Mouse (Mus musculus): ENCODE results near the gene Rchy1. TPM values are rescaled to one million over a fixed set of nuclear protein-coding genes. Genes with fewer than 3 reads are reported as not detected.

Rchy1 gene
- 32.0 and 34.1 TPM in 2 replicates for polyA plus RNA-seq (2015; fragmentation: Nextera tagmentation; extraction: Ambion mirVana)

- peak within 1 kb of the TSS; percentile 98 for H3K27ac ChIP-seq (replicated peaks)
- peaks cover 47% of the 10 kb centered on the region for H3K4me1 ChIP-seq (replicated peaks)
- H3K4me3 ChIP-seq (replicated peaks): peak within 1 kb of the TSS; percentile 75
- under 1% methylated on average over 65 of the region's 65 CpGs for WGBS (ENCODE audit: insufficient replicate concordance)
- H3K9me3 ChIP-seq (replicated peaks): no peaks in the 10 kb centered on the region
- H3K9ac ChIP-seq: peak within 1 kb of the TSS; percentile 81
- H3K36me3 ChIP-seq (replicated peaks): peaks cover 4% of the 10 kb centered on the region
- H3K4me2 ChIP-seq: peak within 1 kb of the TSS; percentile 76
- H3K27me3 ChIP-seq: no peaks in the 10 kb centered on the region
- ATAC-seq (ENCODE audit: insufficient read depth): peak; percentile 91
Observed at GRCm38 (mm10) chr5:91962639-91963440, at the start of gene Rchy1. TSS of gene Rchy1 (minus strand) at chr5:91963068.

- Histone ChIP-seq H3K9me3 (replicated peaks) (no peaks in the 10 kb centered on the region), H3K36me3 (replicated peaks) (no peaks in the 10 kb centered on the region), H3K4me3 (replicated peaks) (no peak overlapping the region), H3K9ac (no peak overlapping the region), H3K27me3 (no peaks in the 10 kb centered on the region), H3K4me2 (no peak overlapping the region), H3K4me1 (replicated peaks) (0 out of 2 replicates have a peak, but pooled peaks cover 3% of the 10 kb centered on the region), H3K27ac (replicated peaks) (no peak overlapping the region)
- 51% methylated on average over 7 of the region's 7 CpGs for whole genome bisulfite sequencing (ENCODE audit: insufficient replicate concordance)
- no peak for ATAC-seq (ENCODE audit: insufficient read depth)
Observed at GRCm38 (mm10) chr5:92011756-92012155, 48.9 kb upstream of the Rchy1 start.

DNA sequence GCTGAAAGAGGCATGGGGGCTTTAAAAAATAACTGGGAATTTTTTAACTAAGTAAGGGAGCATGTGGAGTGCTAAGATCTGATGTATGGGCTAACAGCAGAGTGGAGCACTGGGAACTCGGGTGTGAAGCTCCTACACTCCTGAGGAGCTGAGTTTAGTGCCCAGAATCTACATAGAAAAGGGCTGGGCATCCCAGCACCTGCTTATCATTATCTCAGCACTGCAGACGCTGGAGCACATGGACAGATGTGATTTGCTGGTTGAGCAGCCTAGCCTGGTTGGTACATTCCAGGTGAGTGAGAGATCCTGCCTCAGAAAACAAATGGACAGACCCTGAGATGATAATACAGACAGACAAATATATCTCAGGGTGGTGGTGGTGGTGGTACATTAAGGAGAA, 47.0 kb upstream of the Rchy1 start:
- H3K27me3 ChIP-seq: no peaks in the 10 kb centered on the region
- H3K27ac ChIP-seq (replicated peaks): no peak overlapping the region
- H3K4me3 ChIP-seq (replicated peaks): no peak overlapping the region
- H3K36me3 ChIP-seq (replicated peaks): no peaks in the 10 kb centered on the region
- H3K4me1 ChIP-seq (replicated peaks): 0 out of 2 replicates have a peak, but pooled peaks cover 3% of the 10 kb centered on the region
- H3K9ac ChIP-seq: no peak overlapping the region
- 26% methylated on average over 2 of the region's 2 CpGs for WGBS (ENCODE audit: insufficient replicate concordance)
- no peak for ATAC-seq (ENCODE audit: insufficient read depth)
- no peak overlapping the region for H3K4me2 ChIP-seq
- H3K9me3 ChIP-seq (replicated peaks): no peaks in the 10 kb centered on the region

- Histone ChIP-seq H3K36me3 (replicated peaks) (no peaks in the 10 kb centered on the region), H3K9me3 (replicated peaks) (no peaks in the 10 kb centered on the region), H3K4me2 (no peak overlapping the region), H3K27me3 (no peaks in the 10 kb centered on the region), H3K4me3 (replicated peaks) (no peak overlapping the region), H3K4me1 (replicated peaks) (no peaks in the 10 kb centered on the region), H3K9ac (no peak overlapping the region), H3K27ac (replicated peaks) (no peak overlapping the region)
- WGBS (ENCODE audit: insufficient replicate concordance): 31% methylated on average over 2 of the region's 2 CpGs
- ATAC-seq (ENCODE audit: insufficient read depth): no peak
Observed at GRCm38 (mm10) chr5:92003011-92003410, 40.1 kb upstream of the Rchy1 start.

DNA sequence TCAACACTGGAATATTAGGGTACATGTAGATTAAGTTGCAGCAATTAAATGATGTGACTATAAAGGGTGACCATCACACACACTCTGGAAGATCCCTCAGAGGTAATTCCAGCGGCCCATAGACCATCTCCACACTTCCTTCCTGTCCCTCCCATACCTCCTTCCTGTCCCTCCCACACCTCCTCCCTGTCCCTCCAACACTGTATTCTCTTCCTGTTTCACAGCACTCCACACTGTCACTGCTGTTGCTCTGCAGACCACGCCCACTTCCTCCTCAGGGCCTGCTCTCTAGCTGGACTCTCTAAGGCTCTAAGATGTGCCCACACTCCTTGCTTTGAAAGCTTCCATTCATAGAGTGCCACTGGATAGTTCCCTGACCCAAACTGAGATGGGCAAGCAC, 37.9 kb upstream of the Rchy1 start:
- H3K4me3 ChIP-seq (replicated peaks): no peak overlapping the region
- H3K4me1 ChIP-seq (replicated peaks): no peaks in the 10 kb centered on the region
- no peaks in the 10 kb centered on the region for H3K36me3 ChIP-seq (replicated peaks)
- H3K9ac ChIP-seq: no peak overlapping the region
- ATAC-seq (ENCODE audit: insufficient read depth): peak; percentile 22; the same call in 1 of the 2 replicates
- H3K27me3 ChIP-seq: no peaks in the 10 kb centered on the region
- no peak overlapping the region for H3K4me2 ChIP-seq
- H3K27ac ChIP-seq (replicated peaks): no peak overlapping the region
- 26% methylated on average over 2 of the region's 2 CpGs for WGBS (ENCODE audit: insufficient replicate concordance)
- H3K9me3 ChIP-seq (replicated peaks): no peaks in the 10 kb centered on the region

- ATAC-seq (ENCODE audit: insufficient read depth): no peak
- WGBS (ENCODE audit: insufficient replicate concordance): 65% methylated on average over 13 of the region's 13 CpGs
- no peak overlapping the region for H3K27ac ChIP-seq (replicated peaks)
- no peak overlapping the region for H3K4me2 ChIP-seq
- H3K9me3 ChIP-seq (replicated peaks): no peaks in the 10 kb centered on the region
- no peaks in the 10 kb centered on the region for H3K4me1 ChIP-seq (replicated peaks)
- H3K36me3 ChIP-seq (replicated peaks): no peaks in the 10 kb centered on the region
- no peaks in the 10 kb centered on the region for H3K27me3 ChIP-seq
- no peak overlapping the region for H3K4me3 ChIP-seq (replicated peaks)
- no peak overlapping the region for H3K9ac ChIP-seq
Observed at GRCm38 (mm10) chr5:91994546-91994945, 31.7 kb upstream of the Rchy1 start.

- no peaks in the 10 kb centered on the region for H3K36me3 ChIP-seq (replicated peaks)
- ATAC-seq (ENCODE audit: insufficient read depth): no peak
- H3K4me2 ChIP-seq: no peak overlapping the region
- H3K4me3 ChIP-seq (replicated peaks): no peak overlapping the region
- H3K27me3 ChIP-seq: no peaks in the 10 kb centered on the region
- no peaks in the 10 kb centered on the region for H3K4me1 ChIP-seq (replicated peaks)
- no peaks in the 10 kb centered on the region for H3K9me3 ChIP-seq (replicated peaks)
- no peak overlapping the region for H3K27ac ChIP-seq (replicated peaks)
- H3K9ac ChIP-seq: no peak overlapping the region
- 78% methylated on average over 2 of the region's 2 CpGs for WGBS (ENCODE audit: insufficient replicate concordance)
Observed at GRCm38 (mm10) chr5:91993061-91993460, 30.2 kb upstream of the Rchy1 start.

DNA sequence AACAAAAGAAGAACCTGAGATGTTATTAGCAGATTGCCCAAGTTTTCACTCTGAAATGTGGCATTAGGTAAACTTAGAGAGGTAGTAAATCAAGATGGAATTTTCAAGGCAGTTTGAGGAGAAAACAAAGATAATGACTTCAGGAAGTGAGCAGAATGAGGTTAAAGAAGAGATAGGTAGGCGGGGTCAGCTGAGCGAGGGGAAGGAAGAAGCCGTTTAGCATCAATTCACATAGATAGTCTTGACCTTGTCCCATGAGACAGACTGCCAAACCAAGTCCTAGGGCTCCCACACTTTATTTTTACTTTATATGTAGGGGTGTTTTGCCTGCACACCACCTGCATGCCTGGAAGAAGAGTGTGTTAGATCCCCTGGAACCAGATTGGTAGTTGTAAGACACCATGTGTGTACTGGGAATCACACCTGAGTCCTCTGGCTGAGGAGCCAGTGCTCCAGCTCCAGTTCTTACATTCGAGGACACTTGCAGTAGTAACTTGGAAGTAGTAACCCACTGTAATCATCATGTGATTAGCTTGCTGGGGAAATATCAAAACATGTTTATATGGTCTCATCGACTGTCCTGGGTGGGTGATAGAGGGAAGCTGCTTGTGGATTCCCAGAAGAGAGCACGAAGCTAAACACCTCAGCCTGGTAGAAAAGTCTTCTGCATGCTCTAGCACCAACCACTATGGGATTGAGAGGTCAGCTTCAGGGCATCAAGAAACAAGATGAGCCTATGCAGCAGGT, 28.5 kb upstream of the Rchy1 start:
- no peak for ATAC-seq (ENCODE audit: insufficient read depth)
- Histone ChIP-seq H3K36me3 (replicated peaks) (no peaks in the 10 kb centered on the region), H3K27me3 (no peaks in the 10 kb centered on the region), H3K9me3 (replicated peaks) (no peaks in the 10 kb centered on the region), H3K27ac (replicated peaks) (no peak overlapping the region), H3K9ac (no peak overlapping the region), H3K4me1 (replicated peaks) (no peaks in the 10 kb centered on the region), H3K4me2 (no peak overlapping the region), H3K4me3 (replicated peaks) (no peak overlapping the region)
- WGBS (ENCODE audit: insufficient replicate concordance): 47% methylated on average over 6 of the region's 6 CpGs

GRCm38 (mm10) chr5:91989261-91989660, 26.4 kb upstream of the Rchy1 start:
- H3K4me2 ChIP-seq: no peak overlapping the region
- H3K27me3 ChIP-seq: no peaks in the 10 kb centered on the region
- H3K9me3 ChIP-seq (replicated peaks): no peaks in the 10 kb centered on the region
- no peaks in the 10 kb centered on the region for H3K4me1 ChIP-seq (replicated peaks)
- no peak overlapping the region for H3K27ac ChIP-seq (replicated peaks)
- no peak overlapping the region for H3K4me3 ChIP-seq (replicated peaks)
- no peaks in the 10 kb centered on the region for H3K36me3 ChIP-seq (replicated peaks)
- no peak overlapping the region for H3K9ac ChIP-seq
- no peak for ATAC-seq (ENCODE audit: insufficient read depth)
- WGBS (ENCODE audit: insufficient replicate concordance): 66% methylated on average over 9 of the region's 9 CpGs

GRCm38 (mm10) chr5:91987799-91988198, 24.9 kb upstream of the Rchy1 start:
- no peak for ATAC-seq (ENCODE audit: insufficient read depth)
- H3K27me3 ChIP-seq: no peaks in the 10 kb centered on the region
- H3K36me3 ChIP-seq (replicated peaks): no peaks in the 10 kb centered on the region
- no peak overlapping the region for H3K27ac ChIP-seq (replicated peaks)
- H3K4me1 ChIP-seq (replicated peaks): no peaks in the 10 kb centered on the region
- WGBS (ENCODE audit: insufficient replicate concordance): 88% methylated on average over 2 of the region's 2 CpGs
- no peak overlapping the region for H3K4me2 ChIP-seq
- no peak overlapping the region for H3K9ac ChIP-seq
- H3K9me3 ChIP-seq (replicated peaks): no peaks in the 10 kb centered on the region
- no peak overlapping the region for H3K4me3 ChIP-seq (replicated peaks)

GRCm38 (mm10) chr5:91987236-91987635, 24.4 kb upstream of the Rchy1 start, which contains the start of gene Odaph:
TSS of gene Odaph (plus strand) at chr5:91987475.
- Histone ChIP-seq H3K27ac (replicated peaks) (no peak within 1 kb of the TSS), H3K4me1 (replicated peaks) (no peaks in the 10 kb centered on the region), H3K9ac (no peak within 1 kb of the TSS), H3K4me2 (no peak within 1 kb of the TSS), H3K4me3 (replicated peaks) (no peak within 1 kb of the TSS), H3K36me3 (replicated peaks) (no peaks in the 10 kb centered on the region), H3K27me3 (no peaks in the 10 kb centered on the region), H3K9me3 (replicated peaks) (no peaks in the 10 kb centered on the region)
- WGBS (ENCODE audit: insufficient replicate concordance): 66% methylated on average over 4 of the region's 4 CpGs
- no peak for ATAC-seq (ENCODE audit: insufficient read depth)

Measured in liver, embryonic 15.5 days (tissue).